Mouse (Mus musculus) small intestine, adult 2 months (tissue): Measurements from ENCODE around the gene Smpd4. TPM values are rescaled to one million over a fixed set of nuclear protein-coding genes. Genes with fewer than 3 reads are reported as not detected.
"Not testable (repeated sequence)": the region's sequence is repeated elsewhere in the genome, so short reads cannot be mapped to it uniquely, and the experiment has no call there.

Experiments used
- H3K27ac ChIP-seq: fragments of 200-500 bp; 2 replicates; pipeline ENCODE4 v1.5.1; 2012; ENCODE audit warnings: low read depth, low read length, control low read depth, inconsistent platforms; ENCODE audit not compliant: insufficient read depth
- H3K27me3 ChIP-seq: fragments of 200-500 bp; 2 replicates; pipeline ENCODE4 v1.6.1; 2012; ENCODE audit warnings: mild to moderate bottlenecking, moderate library complexity, low read length, inconsistent platforms; ENCODE audit not compliant: control insufficient read depth, insufficient read depth
- H3K36me3 ChIP-seq: fragments of 200-500 bp; 2 replicates; pipeline ENCODE4 v1.6.1; 2012; ENCODE audit warnings: mild to moderate bottlenecking, low read length, control low read depth, inconsistent platforms; ENCODE audit not compliant: control insufficient read depth, insufficient read depth
- H3K4me1 ChIP-seq: fragments of 200-500 bp; 2 replicates; pipeline ENCODE4 v1.6.1; 2012; ENCODE audit warnings: low read length, inconsistent platforms, mixed read lengths; ENCODE audit not compliant: control insufficient read depth, insufficient read depth, insufficient read length
- H3K4me3 ChIP-seq: fragments of 200-500 bp; 2 replicates; pipeline ENCODE4 v1.5.1; 2012; ENCODE audit warnings: low read depth, mild to moderate bottlenecking, control low read depth, inconsistent platforms, low read length, moderate library complexity
- CTCF ChIP-seq: fragments of 200-500 bp; IDR thresholded peaks from 2 replicates; pipeline ENCODE4 v1.5.1; 2012; ENCODE audit warnings: low read depth, mild to moderate bottlenecking, control low read depth, inconsistent platforms, low read length, moderate library complexity, mixed read lengths; ENCODE audit not compliant: insufficient replicate concordance, insufficient read length; ENCODE audit errors: extremely low read depth
- POLR2A ChIP-seq: fragments of 200-500 bp; IDR thresholded peaks from 2 replicates; pipeline ENCODE4 v1.6.1; 2012; ENCODE audit warnings: low read depth, mild to moderate bottlenecking, control low read depth, inconsistent platforms, low read length, moderate library complexity
- WGBS: fragments of 180-500 bp; shearing (Covaris S2); methylation state at CpG from one replicate; pipeline ENCODE4 v1.1.7; 2018; 5-methylcytosine and 5-hydroxymethylcytosine counted together
- polyA plus RNA-seq: library from polyadenylated mRNA; depleted of rRNA; stranded (reverse); fragments of >200 nt; gene quantifications from 2 replicates; pipeline ENCODE4 v1.2.3, GENCODE M21; 2012

Smpd4 gene
- polyA plus RNA-seq, 1 experiment, result 24.3 TPM

DNA sequence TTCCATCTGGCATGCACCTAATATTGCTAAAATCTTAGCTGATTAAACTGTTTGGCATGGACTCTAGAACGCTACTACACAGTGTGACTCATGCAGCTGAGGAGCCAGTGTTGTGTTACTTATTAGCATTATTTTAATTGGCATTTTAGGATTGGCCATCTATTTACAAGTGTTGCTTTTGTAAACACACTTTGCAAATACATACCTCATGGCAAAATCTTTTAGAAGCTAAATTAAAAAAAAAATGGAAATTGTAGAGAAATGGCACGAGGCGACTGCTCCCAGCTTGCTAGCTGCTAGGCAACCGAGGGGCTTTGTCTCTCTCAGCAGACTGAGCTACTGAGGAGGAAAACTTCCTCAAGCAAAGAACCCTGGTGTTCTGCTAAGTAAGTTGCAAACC lies 14.2 kb upstream of the Smpd4 start:
- 71% methylated on average over 4 of the region's 4 CpGs for WGBS
- TF ChIP-seq POLR2A (no peak), CTCF (no peak)
- Histone ChIP-seq H3K4me3 (no peak overlapping the region), H3K4me1 (no peaks in the 10 kb centered on the region), H3K27ac (no peak overlapping the region), H3K36me3 (no peaks in the 10 kb centered on the region), H3K27me3 (no peaks in the 10 kb centered on the region)

DNA sequence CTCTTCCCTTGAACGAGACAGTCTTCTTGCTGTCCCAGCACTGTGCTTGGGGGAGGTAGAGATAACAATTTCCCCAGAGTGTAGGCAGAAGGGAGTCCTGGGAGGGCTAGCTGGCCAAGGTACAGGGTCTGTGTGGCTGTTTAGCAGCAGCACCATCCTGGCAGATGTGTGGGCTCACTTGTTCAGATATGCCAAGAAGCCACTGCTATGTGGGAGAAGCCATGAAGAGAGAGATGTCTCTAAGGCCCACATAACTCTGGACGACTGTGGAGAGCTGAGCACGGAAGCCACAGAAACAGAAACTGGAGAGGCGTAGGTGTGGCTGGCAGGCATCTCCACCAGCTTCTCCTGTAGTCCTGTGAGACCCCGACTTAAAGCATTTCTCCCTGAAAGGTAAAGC lies 13.5 kb upstream of the Smpd4 start:
- Histone ChIP-seq H3K4me1 (no peaks in the 10 kb centered on the region), H3K36me3 (no peaks in the 10 kb centered on the region), H3K27ac (no peak overlapping the region), H3K4me3 (no peak overlapping the region), H3K27me3 (no peaks in the 10 kb centered on the region)
- WGBS, result 71% methylated on average over 5 of the region's 5 CpGs
- TF ChIP-seq CTCF (no peak), POLR2A (no peak)

DNA sequence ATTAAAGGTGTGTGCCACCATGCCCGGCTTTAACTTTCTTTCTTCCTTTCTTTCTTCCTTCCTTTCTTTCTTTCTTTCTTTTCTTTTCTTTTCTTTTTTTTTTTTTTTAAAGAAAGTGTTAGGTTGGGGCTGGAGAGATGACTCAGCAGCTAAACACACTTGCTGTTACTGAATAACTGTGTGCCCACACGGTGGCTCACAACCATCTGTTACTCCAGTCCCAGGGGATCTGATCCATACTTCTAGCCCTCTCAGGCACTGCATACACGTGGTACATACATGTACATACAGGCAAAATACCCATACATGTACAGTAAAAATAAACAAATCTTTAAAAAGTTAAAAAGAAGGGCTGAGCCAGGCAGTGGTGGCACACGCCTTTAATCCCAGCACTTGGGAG lies 7.8 kb upstream of the Smpd4 start:
- no peak overlapping the region for H3K27ac ChIP-seq
- H3K4me1 ChIP-seq, result no peaks in the 10 kb centered on the region
- H3K4me3 ChIP-seq, result no peak overlapping the region
- H3K36me3 ChIP-seq, result no peaks in the 10 kb centered on the region
- no peaks in the 10 kb centered on the region; the same call in 1 of the 2 replicates for H3K27me3 ChIP-seq
- no peak for TF ChIP-seq POLR2A
- TF ChIP-seq CTCF, result no peak
- WGBS, result 40% methylated on average over 4 of the region's 4 CpGs

DNA sequence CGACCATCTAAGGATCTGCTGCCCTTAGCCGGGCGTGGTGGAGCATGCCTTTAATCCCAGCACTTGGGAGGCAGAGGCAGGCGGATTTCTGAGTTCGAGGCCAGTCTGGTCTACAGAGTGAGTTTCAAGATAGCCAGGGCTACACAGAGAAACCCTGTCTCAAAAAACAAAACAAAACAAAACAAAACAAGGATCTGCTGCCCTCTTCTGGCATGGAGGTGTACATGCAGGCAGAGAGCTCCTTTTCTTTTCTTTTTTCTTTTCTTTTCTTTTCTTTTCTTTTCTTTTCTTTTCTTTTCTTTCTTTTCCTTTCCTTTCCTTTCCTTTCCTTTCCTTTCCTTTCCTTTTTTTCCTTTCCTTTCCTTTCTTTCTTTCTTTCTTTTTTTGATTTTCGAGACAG lies 4.4 kb upstream of the Smpd4 start:
- H3K4me1 ChIP-seq, H3K4me3 ChIP-seq, H3K36me3 ChIP-seq, H3K27ac ChIP-seq, H3K27me3 ChIP-seq: not testable (repeated sequence)
- 92% methylated on average over 6 of the region's 6 CpGs for WGBS
- TF ChIP-seq CTCF, result peak; percentile 48; the same call in 1 of the 2 replicates

DNA sequence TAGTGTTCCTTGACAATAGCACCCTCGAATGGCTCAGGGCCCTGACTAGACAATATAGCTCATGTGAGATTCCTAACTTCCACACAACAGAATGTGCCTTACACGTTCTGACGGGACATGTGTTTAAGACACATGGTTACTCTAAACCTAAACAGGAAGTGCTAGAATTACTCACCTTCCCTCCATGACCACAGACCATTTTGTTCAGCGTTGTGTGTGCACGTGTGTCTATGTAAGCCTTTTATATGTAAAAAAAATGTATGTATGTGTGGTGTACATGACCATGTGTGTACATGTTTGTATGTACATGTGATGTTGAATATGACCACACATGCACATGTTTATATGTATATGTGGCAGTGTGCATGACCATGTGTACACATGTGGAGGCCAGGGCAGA lies 2.9 kb upstream of the Smpd4 start:
- no peak overlapping the region for H3K27ac ChIP-seq
- H3K4me1 ChIP-seq, result no peaks in the 10 kb centered on the region
- H3K36me3 ChIP-seq, result no peaks in the 10 kb centered on the region
- TF ChIP-seq CTCF (no peak), POLR2A (no peak)
- H3K27me3 ChIP-seq, result no peaks in the 10 kb centered on the region
- 77% methylated on average over 5 of the region's 5 CpGs for WGBS
- no peak overlapping the region for H3K4me3 ChIP-seq

DNA sequence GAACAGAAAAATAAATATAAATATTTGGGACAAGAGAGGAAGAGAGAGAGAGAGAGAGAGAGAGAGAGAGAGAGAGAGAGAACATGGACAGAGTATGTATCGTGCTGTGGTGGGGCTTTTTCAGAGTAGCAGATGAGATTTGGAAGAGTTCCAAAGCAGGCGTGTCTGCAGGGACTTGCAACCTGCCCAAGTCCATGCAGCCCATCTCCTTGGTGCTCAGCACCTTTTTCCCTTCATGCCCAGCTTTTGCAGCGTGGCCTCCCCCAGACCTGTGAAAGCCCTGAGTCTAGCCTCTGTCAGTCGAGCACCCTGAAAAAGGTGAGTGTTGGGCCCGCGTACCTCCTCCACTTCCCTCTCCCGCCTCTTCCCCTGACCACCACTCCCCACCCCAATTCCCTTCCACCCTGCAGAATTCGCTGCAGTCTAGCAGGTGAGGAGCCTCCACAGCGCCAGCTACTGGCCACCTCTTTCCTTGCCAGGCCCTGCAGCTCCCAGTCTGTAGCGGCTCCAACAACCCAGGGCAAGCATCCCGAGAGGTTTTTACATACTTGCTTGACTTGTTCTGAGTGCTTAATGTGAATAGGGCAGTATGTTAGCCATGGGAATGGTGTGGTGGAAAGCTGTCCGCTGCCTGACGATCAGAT lies 1.1 kb upstream of the Smpd4 start:
- Histone ChIP-seq H3K27me3 (no peaks in the 10 kb centered on the region), H3K4me1 (no peaks in the 10 kb centered on the region), H3K27ac (no peak overlapping the region), H3K36me3 (peaks cover 7% of the 10 kb centered on the region), H3K4me3 (no peak overlapping the region)
- 11% methylated on average over 13 of the region's 13 CpGs for WGBS
- no peak for TF ChIP-seq POLR2A
- TF ChIP-seq CTCF, result peak; percentile 69; the same call in 1 of the 2 replicates

DNA sequence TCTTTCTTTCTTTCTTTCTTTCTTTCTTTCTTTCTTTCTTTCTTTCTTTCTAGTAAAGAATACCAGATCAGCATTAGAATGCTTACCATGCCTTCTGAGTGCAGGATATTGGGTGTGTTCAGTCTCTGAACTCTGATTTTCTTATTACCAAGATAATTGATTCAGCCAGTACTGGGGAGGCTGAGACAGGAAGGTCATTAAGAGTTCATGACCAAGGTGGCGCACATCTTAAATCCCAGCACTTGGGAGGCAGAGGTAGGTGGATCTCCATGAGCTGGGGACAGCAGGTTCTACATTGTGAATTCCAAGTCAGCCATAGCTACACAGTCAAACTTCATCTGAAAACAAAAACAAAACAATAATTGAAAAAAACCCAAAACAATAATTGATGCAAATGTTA lies 2.8 kb downstream of the Smpd4 start:
- no peaks in the 10 kb centered on the region for H3K4me1 ChIP-seq
- 90% methylated on average over 1 of the region's 1 CpGs for WGBS
- H3K36me3 ChIP-seq, result peaks cover 15% of the 10 kb centered on the region
- TF ChIP-seq CTCF, result no peak
- no peak for TF ChIP-seq POLR2A
- no peak overlapping the region for H3K4me3 ChIP-seq
- no peaks in the 10 kb centered on the region for H3K27me3 ChIP-seq
- H3K27ac ChIP-seq, result no peak overlapping the region
